Mouse (Mus musculus) layer of hippocampus, adult 8-10 months (tissue): ENCODE measurements around the gene Olfr437. TPM values are rescaled to one million over a fixed set of nuclear protein-coding genes. Genes with fewer than 3 reads are reported as not detected.
"Not testable (repeated sequence)": the region's sequence is repeated elsewhere in the genome, so short reads cannot be mapped to it uniquely, and the experiment has no call there.

Experiments used
- DNase-seq, 2 experiments: peaks; one replicate each; pipeline ENCODE4 v3.0.0; 2022; ENCODE audit warnings: low spot score in 2 of 2
- total RNA-seq, 4 experiments: library from RNA; stranded (reverse); gene quantifications; 2 replicates each; pipeline ENCODE4 v1.2.4; 2022

Olfr437 gene
- total RNA-seq: not detected

GRCm38 (mm10) chr6:43162982-43163381, at the start of gene Olfr437:
Gene Olfr437, plus strand, starts transcription at chr6:43163282.
- no peak for DNase-seq

GRCm38 (mm10) chr6:43146267-43146666, 16.8 kb upstream of the Olfr437 start, which contains the start of gene Olfr237-ps1:
Gene Olfr237-ps1, plus strand, starts transcription at chr6:43146567.
- DNase-seq: not testable (repeated sequence)

- DNase-seq: no peak
These were observed 3.6 kb upstream of the Olfr437 start for GRCm38 (mm10) chr6:43159502-43159901.

- DNase-seq: no peak
These were observed 4.2 kb downstream of the Olfr437 start for GRCm38 (mm10) chr6:43167246-43167645.

GRCm38 (mm10) chr6:43171840-43172239, 8.8 kb downstream of the Olfr437 start, which contains the start of gene Olfr13:
Gene Olfr13, plus strand, starts transcription at chr6:43172140.
- DNase-seq: no peak

GRCm38 (mm10) chr6:43178129-43178528, 15.0 kb downstream of the Olfr437 start:
- no peak for DNase-seq

- no peak for DNase-seq
These were observed 15.8 kb downstream of the Olfr437 start for GRCm38 (mm10) chr6:43178584-43179501.

GRCm38 (mm10) chr6:43190986-43191385, 27.9 kb downstream of the Olfr437 start:
- DNase-seq: no peak

GRCm38 (mm10) chr6:43196781-43197180, 33.7 kb downstream of the Olfr437 start, which contains the start of gene Olfr435:
Gene Olfr435, plus strand, starts transcription at chr6:43197146.
- DNase-seq: no peak

GRCm38 (mm10) chr6:43198094-43198493, 35.0 kb downstream of the Olfr437 start:
- no peak for DNase-seq

GRCm38 (mm10) chr6:43202786-43203185, 39.7 kb downstream of the Olfr437 start:
- no peak for DNase-seq

GRCm38 (mm10) chr6:43205355-43205754, 42.3 kb downstream of the Olfr437 start:
- DNase-seq: no peak

- peak in 1 of 2 experiments; percentile 3 for DNase-seq
These were observed 49.8 kb downstream of the Olfr437 start, which contains the start of gene Olfr434 for GRCm38 (mm10) chr6:43212873-43213272. Gene Olfr434, plus strand, starts transcription at chr6:43213021.

Other genes starting within 250 kb of the Olfr437 start
- under 1 TPM in 1 of 4 experiments, not detected in 3; 0.43 TPM for gene Olfr446, start 241.9 kb upstream of the Olfr437 start, total RNA-seq
- gene Olfr444, start 214.2 kb upstream of the Olfr437 start, total RNA-seq: not detected
- gene Olfr441, start 56.9 kb upstream of the Olfr437 start, total RNA-seq: not detected
- gene Olfr237-ps1, start 16.7 kb upstream of the Olfr437 start, total RNA-seq: not detected
- gene Olfr13, start 8.9 kb downstream of the Olfr437 start, total RNA-seq: not detected
- not detected for gene Olfr435, start 33.9 kb downstream of the Olfr437 start, total RNA-seq
- not detected for gene Olfr434, start 49.7 kb downstream of the Olfr437 start, total RNA-seq
- gene Olfr47, start 68.2 kb downstream of the Olfr437 start, total RNA-seq: not detected
- gene Arhgef5, start 102.3 kb downstream of the Olfr437 start, total RNA-seq: 1 to 10 TPM; 2.2 to 2.9 (median 2.5) TPM
- gene Nobox, start 146.3 kb downstream of the Olfr437 start, total RNA-seq: not detected